Comparison of ENCODE assay signal across 9 mouse cellular contexts in genomic region chr5:102373309-102373971, GRCm38 (mm10).
A peak's percentile ranks its signal among the peaks of the same experiment; 100 is the strongest.
DNase-seq lines count a peak whose midpoint lies in the region; ATAC-seq and TF ChIP-seq lines count a peak whose summit lies in the region.
"Had no signal": no experiment of that assay in that cellular context is flagged by ENCODE, and none has a peak within 500 bp of the region (broad histone marks: within the 10 kb centered on the region; RNA-seq: fewer than 3 reads in every experiment).

No protein-coding gene starts in this region.

- H3K4me2 ChIP-seq in lung, embryonic 15.5 days, result 0 out of 2 replicates have a peak overlapping the region, but pooled peaks have one; percentile 17
- no peak overlapping the region for H3K4me2 ChIP-seq in hindbrain, postnatal 0 days (ENCODE audit: low read depth, low read length)
- no peak overlapping the region for H3K4me2 ChIP-seq in midbrain, postnatal 0 days (ENCODE audit: low read depth, low read length, poor library complexity, severe bottlenecking)
- H3K4me2 ChIP-seq: liver, embryonic 13.5 days had no signal

- ATAC-seq in lung, embryonic 15.5 days (ENCODE audit: borderline replicate concordance, extremely low read depth, low FRiP score, low TSS enrichment), result peak; percentile 83; the same call in 1 of the 2 replicates
- ATAC-seq in hindbrain, postnatal 0 days, result peak; percentile 90
- peak; percentile 89 for ATAC-seq in midbrain, postnatal 0 days (ENCODE audit: low FRiP score)

- H3K4me1 ChIP-seq in lung, embryonic 15.5 days, result no peaks in the 10 kb centered on the region
- H3K4me1 ChIP-seq in lung, adult 2 months (ENCODE audit: control insufficient read depth, insufficient read depth, low read length), result no peaks in the 10 kb centered on the region
- no peaks in the 10 kb centered on the region for H3K4me1 ChIP-seq in hindbrain, postnatal 0 days (ENCODE audit: insufficient read depth, low read length)
- H3K4me1 ChIP-seq in midbrain, postnatal 0 days (ENCODE audit: insufficient read depth, low read length), result no peaks in the 10 kb centered on the region
- H3K4me1 ChIP-seq: liver, embryonic 13.5 days had no signal

- TF ChIP-seq CTCF in lung, adult 2 months (IDR thresholded peaks at IDR 0.05; ENCODE audit: insufficient read depth, low read length), result no peak
- no peak for TF ChIP-seq CTCF in hindbrain, postnatal 0 days (IDR thresholded peaks at IDR 0.05; ENCODE audit: low read depth)
- no peak for TF ChIP-seq CTCF in midbrain, postnatal 0 days (IDR thresholded peaks at IDR 0.05)

- no peaks in the 10 kb centered on the region for H3K9me3 ChIP-seq in lung, embryonic 15.5 days
- H3K9me3 ChIP-seq in hindbrain, postnatal 0 days (ENCODE audit: low read length), result no peaks in the 10 kb centered on the region
- H3K9me3 ChIP-seq in midbrain, postnatal 0 days (ENCODE audit: low read length), result no peaks in the 10 kb centered on the region
- H3K9me3 ChIP-seq: liver, embryonic 13.5 days had no signal

- 56% methylated on average over 6 of the region's 6 CpGs for WGBS in lung, embryonic 15.5 days
- WGBS in lung, adult 2 months, result 56% methylated on average over 6 of the region's 6 CpGs
- WGBS in hindbrain, postnatal 0 days, result 76% methylated on average over 6 of the region's 6 CpGs
- WGBS in midbrain, postnatal 0 days, result 73% methylated on average over 6 of the region's 6 CpGs

- no peak overlapping the region for H3K27ac ChIP-seq in lung, embryonic 15.5 days
- H3K27ac ChIP-seq in hindbrain, postnatal 0 days, result no peak overlapping the region
- no peak overlapping the region for H3K27ac ChIP-seq in midbrain, postnatal 0 days (ENCODE audit: low read depth, low read length)
- H3K27ac ChIP-seq: liver, embryonic 13.5 days had no signal

- no peaks in the 10 kb centered on the region for H3K36me3 ChIP-seq in lung, embryonic 15.5 days
- no peaks in the 10 kb centered on the region for H3K36me3 ChIP-seq in hindbrain, postnatal 0 days (ENCODE audit: insufficient read depth, low read length)
- H3K36me3 ChIP-seq in midbrain, postnatal 0 days (ENCODE audit: insufficient read depth, low read length), result no peaks in the 10 kb centered on the region
- H3K36me3 ChIP-seq: liver, embryonic 13.5 days had no signal

- H3K9ac ChIP-seq in lung, embryonic 15.5 days, result no peak overlapping the region
- H3K9ac ChIP-seq in hindbrain, postnatal 0 days (replicated peaks; ENCODE audit: low read length), result no peak overlapping the region
- H3K9ac ChIP-seq in midbrain, postnatal 0 days (replicated peaks; ENCODE audit: low read length, poor library complexity, severe bottlenecking), result no peak overlapping the region
- H3K9ac ChIP-seq: liver, embryonic 13.5 days had no signal

- no peak for DNase-seq in lung, adult 2 months
- peak; percentile 77 for DNase-seq in embryo, embryonic 10.5 days (ENCODE audit: low spot score)
- DNase-seq in hindbrain, postnatal 0 days (ENCODE audit: low spot score), result peak; percentile 77
- peak; percentile 75 for DNase-seq in midbrain, postnatal 0 days (ENCODE audit: low spot score)
- no peak for DNase-seq in c-Kit-positive CD71-positive TER-119-positive erythroid progenitor cells, embryonic 14.5 days (ENCODE audit: low spot score)
- DNase-seq in urinary bladder, adult 2 months (ENCODE audit: low spot score), result no peak
- DNase-seq in spleen, postnatal 4 days (ENCODE audit: low spot score in 2 of 2), result no peak
- DNase-seq: liver, embryonic 13.5 days had no signal

- TF ChIP-seq POLR2A in lung, adult 2 months (IDR thresholded peaks at IDR 0.05; ENCODE audit: borderline replicate concordance, extremely low read depth, low read depth, low read length), result no peak

- no peak overlapping the region for H3K4me3 ChIP-seq in lung, embryonic 15.5 days
- no peak overlapping the region for H3K4me3 ChIP-seq in lung, adult 2 months (replicated peaks; ENCODE audit: extremely low read depth, low read depth, low read length)
- H3K4me3 ChIP-seq in hindbrain, postnatal 0 days (ENCODE audit: low read length), result no peak overlapping the region
- no peak overlapping the region for H3K4me3 ChIP-seq in midbrain, postnatal 0 days (ENCODE audit: low read depth, low read length)
- H3K4me3 ChIP-seq: liver, embryonic 13.5 days had no signal

- no peaks in the 10 kb centered on the region for H3K27me3 ChIP-seq in lung, embryonic 15.5 days
- no peaks in the 10 kb centered on the region for H3K27me3 ChIP-seq in hindbrain, postnatal 0 days (ENCODE audit: insufficient read depth, low read length)
- H3K27me3 ChIP-seq in midbrain, postnatal 0 days (ENCODE audit: insufficient read depth, low read length), result no peaks in the 10 kb centered on the region
- H3K27me3 ChIP-seq: liver, embryonic 13.5 days had no signal

Comparison
In these comparisons a context has a peak if more than half of its experiments do, and no peak if none do; other contexts are left out.
1. DNase-seq: peak in embryo, embryonic 10.5 days (single experiment), hindbrain, postnatal 0 days (single experiment) and midbrain, postnatal 0 days (single experiment); none in lung, adult 2 months (single experiment), c-Kit-positive CD71-positive TER-119-positive erythroid progenitor cells, embryonic 14.5 days (single experiment), urinary bladder, adult 2 months (single experiment) and spleen, postnatal 4 days (0 of 2).
2. Peak in every context shown above with its lines, with median percentiles within 50 percentile points of each other: ATAC-seq.